Mouse (Mus musculus) right cerebral cortex, postnatal 25 days (tissue): Measurements from ENCODE around the gene Use1.

Source experiments
- DNase-seq: peaks from one replicate; pipeline ENCODE4 v3.0.0; 2022

Gene Use1

GRCm38 (mm10) chr8:71379008-71379407 lies 12.4 kb downstream of the Use1 start:
- DNase-seq = no peak

GRCm38 (mm10) chr8:71379512-71380075 lies 12.9 kb downstream of the Use1 start:
- no peak for DNase-seq

DNA sequence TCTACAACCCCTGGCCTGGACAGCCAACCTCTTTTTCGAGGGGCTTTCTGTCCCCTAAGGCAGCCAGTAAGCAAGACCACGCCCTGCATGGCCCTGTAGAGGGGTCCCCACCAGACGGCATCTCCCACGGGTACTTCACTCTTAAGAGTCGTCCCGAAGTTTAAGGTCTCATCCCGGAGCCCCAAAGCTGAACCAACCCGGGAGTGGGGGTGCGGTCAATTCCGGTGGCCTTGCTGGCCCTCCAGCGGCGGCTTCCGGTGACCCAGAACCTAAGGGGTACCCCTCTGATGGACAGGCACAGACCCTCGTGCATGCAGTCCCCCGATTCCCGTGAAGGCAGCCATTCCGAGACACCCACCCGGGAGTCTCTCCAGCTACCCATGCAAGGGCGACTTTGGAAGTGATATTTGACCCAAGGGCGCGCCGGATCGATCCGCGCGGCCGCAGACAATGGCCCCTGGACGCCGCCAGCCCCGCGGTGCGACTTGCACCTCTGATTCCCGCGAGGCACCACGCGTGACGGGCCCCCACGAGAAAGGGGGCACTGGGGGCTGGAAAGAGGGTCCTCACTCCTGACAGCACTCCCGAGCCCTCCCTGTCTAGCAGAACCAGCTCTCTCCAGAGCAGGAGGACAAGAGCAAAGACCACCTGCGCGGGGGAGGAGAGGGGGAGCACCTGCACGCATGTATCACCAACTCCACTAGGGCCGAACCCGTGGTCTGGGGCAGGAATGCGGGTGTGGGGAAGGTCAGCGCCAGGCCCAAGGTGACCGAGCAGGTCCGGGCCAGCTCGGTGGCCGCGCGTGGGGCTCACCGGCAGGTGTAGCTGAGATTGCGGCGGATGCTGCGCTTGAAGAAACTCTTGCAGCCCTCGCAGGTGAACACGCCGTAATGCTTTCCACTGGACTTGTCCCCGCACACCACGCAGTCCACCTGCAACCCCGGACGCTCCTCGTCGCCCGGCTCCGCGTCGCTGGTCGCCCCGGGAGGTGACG lies 13.8 kb downstream of the Use1 start:
- DNase-seq = no peak

GRCm38 (mm10) chr8:71381421-71381970 lies 14.8 kb downstream of the Use1 start, which contains the start of gene Nr2f6:
Gene Nr2f6 (minus strand): TSS chr8:71381960.
- peak; percentile 61 for DNase-seq

- peak; percentile 75 for DNase-seq
Observed at GRCm38 (mm10) chr8:71381971-71382961, 15.6 kb downstream of the Use1 start.

- DNase-seq = no peak
Observed at GRCm38 (mm10) chr8:71383396-71383795, 16.7 kb downstream of the Use1 start.

DNA sequence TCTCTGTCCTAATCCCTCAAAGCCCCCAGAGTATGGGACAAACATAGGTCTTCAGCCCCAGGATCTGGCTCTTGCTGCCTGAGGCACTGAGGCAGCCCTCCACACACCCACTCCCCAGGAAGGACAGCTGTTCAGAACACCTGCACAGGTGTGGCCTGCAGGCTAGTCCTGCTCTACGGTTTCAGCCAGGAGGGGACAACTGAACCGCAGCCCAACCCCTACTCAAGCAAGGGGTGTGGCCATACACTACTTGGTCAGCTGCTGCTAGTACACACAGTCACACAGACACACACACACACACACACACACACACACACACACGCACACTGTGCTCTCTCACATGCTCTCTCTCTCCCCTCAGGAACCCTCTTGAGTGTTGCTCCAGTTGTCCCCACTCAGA lies 17.2 kb downstream of the Use1 start:
- no peak for DNase-seq

- no peak for DNase-seq
Observed at GRCm38 (mm10) chr8:71385212-71385835, 18.7 kb downstream of the Use1 start.

- DNase-seq = no peak
Observed at GRCm38 (mm10) chr8:71388267-71388666, 21.6 kb downstream of the Use1 start.

DNA sequence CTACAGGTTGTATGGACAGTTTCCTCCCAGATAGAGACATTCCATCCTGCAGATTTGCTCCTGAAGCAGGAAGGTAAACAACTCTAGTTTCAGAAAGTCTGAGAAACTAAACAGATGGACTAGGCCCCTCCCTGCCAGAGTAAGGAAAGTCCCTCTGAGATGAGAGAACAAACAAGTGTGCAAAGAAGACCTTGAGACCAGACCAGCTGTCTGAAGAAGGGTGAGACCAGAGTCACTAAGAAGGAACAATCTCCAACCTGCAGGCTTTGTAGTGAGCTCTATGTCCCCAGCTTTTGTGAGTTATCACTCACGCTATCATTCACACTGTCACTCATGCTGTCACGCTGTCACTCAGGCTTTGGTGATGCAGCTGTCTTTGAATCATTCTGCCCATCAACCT lies 25.0 kb downstream of the Use1 start:
- DNase-seq = no peak

DNA sequence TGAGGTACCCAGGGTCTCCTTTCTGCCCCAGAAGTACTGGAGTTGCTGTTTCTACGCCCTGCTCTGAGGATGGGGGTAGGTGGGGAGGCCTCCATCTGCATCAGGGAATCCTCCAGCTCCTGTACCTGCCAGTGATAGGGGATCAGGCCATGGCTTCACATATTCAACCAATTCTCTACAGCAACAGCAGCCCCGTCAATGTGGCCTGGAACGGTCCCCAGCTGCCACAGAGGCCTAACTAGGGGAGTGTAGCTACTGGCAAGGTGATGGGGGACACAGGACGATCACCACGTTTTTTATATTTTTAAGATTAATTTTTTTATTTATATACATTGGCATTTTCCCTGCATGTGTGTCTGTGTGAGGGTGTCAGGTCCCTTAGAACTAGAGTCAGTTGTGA lies 25.7 kb downstream of the Use1 start:
- DNase-seq = no peak

- no peak for DNase-seq
Observed at GRCm38 (mm10) chr8:71392871-71393270, 26.2 kb downstream of the Use1 start.

DNA sequence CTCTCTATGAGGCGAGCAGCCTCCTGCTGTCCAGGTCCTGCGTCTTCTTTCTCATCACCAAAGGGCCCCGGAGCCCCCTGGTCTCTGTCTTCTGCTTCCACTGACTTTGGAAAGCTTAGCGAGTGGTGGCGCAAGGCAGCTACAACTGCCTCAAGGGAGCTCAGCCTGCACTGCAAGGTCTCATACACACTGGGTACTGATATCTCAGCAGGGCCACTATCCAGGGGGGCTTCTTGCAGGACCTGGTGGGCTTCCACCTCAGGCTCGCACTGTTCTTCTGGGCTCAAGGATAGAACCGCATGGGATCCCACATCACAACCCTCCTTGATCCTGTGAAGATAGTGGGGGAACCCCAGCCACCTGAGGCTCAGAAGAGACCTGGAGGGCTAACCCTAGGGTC lies 27.8 kb downstream of the Use1 start:
- no peak for DNase-seq

- DNase-seq = peak; percentile 2
Observed at GRCm38 (mm10) chr8:71395071-71395470, 28.4 kb downstream of the Use1 start.

DNA sequence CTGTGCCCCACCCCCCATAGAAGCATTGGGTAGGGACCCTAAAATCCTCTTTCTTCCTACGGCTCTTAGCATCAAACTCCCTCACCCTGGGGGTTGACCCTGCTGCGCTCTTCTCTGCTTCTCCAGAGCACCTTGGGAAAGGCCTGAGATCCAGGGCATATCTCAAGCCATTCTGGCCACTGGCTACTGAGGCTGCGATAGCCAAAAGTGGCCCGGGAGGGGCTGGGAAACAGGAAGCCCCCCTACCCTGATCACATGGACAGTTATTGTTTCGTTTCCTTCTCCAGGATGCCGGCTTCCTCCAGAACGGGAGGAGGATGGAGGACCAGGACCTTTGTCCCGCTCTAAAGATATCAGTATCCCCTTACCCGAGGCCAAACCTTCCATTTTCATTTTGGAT lies 29.0 kb downstream of the Use1 start, which contains the start of gene Ushbp1:
TSS of gene Ushbp1 (minus strand) at position 174 of the 400 bp plus-strand sequence.
- no peak for DNase-seq

DNA sequence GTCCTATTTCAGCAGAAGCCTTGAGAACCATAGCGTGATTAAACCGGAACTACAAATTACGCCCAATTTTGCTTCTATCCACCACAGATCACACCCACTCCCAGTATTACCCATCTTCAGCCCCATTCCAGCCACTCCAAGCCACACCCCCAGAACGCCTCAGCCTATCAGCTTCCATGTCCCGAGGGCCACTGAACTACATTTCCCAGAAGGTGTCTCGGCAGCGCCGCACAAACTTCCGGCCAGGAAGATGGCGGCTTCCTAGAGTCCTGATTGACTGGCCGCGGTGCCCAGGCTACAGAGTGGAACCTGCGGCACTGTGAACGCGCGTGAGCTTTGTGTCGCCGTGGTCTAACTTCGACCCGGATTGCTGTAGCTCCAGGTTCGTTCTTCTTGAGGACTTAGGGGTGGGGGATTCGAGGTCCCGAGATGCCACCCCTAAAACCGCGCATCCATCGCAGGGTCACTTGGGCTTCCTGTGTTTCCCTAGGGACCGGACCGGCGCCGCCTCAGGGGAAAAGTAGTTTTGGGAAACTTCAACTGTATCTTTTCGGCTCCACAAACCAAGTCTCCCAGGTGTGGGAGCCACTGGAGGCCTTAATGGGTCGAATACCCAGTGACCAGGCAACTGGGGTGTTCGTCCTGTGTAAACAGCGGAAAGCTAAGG lies 30.1 kb downstream of the Use1 start, which contains the start of gene Babam1:
TSS of gene Babam1 (plus strand) at position 223 of the 667 bp plus-strand sequence.
- peak; percentile 94 for DNase-seq

- DNase-seq = no peak
Observed at GRCm38 (mm10) chr8:71397701-71398100, 31.1 kb downstream of the Use1 start.

DNA sequence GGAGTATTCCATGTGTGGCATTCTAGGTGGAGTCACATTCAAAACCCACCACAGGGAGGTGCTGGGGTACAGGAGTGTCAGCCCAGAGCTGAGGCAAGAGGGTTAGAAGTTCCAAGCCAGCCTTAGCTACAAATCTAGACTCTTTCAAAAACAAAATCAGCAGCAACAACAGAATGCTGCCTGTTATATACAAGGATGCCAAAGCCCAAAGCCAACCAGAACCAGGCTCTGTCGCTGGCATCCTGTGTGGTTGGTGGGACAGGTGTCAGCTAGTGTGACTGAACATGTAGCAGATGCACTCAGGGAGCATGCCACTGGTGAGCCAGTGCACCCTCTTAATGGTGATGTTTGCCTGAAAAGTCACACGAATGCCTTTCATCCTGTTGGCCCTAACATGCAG lies 34.2 kb downstream of the Use1 start:
- no peak for DNase-seq

GRCm38 (mm10) chr8:71401454-71401853 lies 34.8 kb downstream of the Use1 start:
- DNase-seq = no peak

- no peak for DNase-seq
Observed at GRCm38 (mm10) chr8:71402446-71402964, 35.9 kb downstream of the Use1 start.
